Comparison of ENCODE assay signal across 12 mouse cellular contexts in the genomic region with DNA sequence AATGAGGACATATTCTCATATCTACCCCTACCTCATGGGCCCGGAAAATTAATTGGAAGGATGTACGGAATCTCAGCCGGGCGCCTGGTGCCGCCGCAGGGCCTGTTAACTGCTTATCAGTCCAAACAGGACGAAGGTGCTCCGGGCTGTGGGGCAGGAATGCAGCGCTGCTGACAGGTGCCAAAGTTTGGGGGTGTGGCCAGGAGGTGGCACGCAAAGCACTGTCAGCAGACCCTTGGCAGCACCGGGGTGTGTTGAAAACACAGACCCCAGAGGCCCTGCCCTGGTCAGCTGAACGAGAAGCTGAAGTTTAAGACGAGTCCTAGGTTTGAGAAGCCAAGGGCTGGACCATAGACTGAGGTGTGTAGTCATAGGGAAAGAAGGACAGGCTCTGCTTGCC. TPM values are rescaled to one million over a fixed set of nuclear protein-coding genes. Genes with fewer than 3 reads are reported as not detected.
DNase-seq lines count a peak whose midpoint lies in the region; ATAC-seq and TF ChIP-seq lines count a peak whose summit lies in the region.
"Had no signal": no experiment of that assay in that cellular context is flagged by ENCODE, and none has a peak within 500 bp of the region (broad histone marks: within the 10 kb centered on the region; RNA-seq: fewer than 3 reads in every experiment).

No protein-coding gene starts in this region.

- H3K4me1 ChIP-seq in hindbrain, embryonic 13.5 days (replicated peaks), result peaks cover 31% of the 10 kb centered on the region
- peaks cover 11% of the 10 kb centered on the region for H3K4me1 ChIP-seq in hindbrain, embryonic 12.5 days
- H3K4me1 ChIP-seq in lung, embryonic 16.5 days (replicated peaks; ENCODE audit: control insufficient read depth, insufficient read depth, low read length), result peaks cover 10% of the 10 kb centered on the region
- H3K4me1 ChIP-seq in limb, embryonic 10.5 days, result peaks cover 37% of the 10 kb centered on the region
- no peaks in the 10 kb centered on the region; the same call in 1 of the 2 replicates for H3K4me1 ChIP-seq in stomach, postnatal 0 days (replicated peaks; ENCODE audit: control insufficient read depth, insufficient read depth)

- ATAC-seq in hindbrain, embryonic 13.5 days (ENCODE audit: low FRiP score), result 0 out of 2 replicates have a peak, but pooled peaks have one; percentile 38
- no peak for ATAC-seq in hindbrain, embryonic 12.5 days (ENCODE audit: low FRiP score)
- peak; percentile 15; the same call in 1 of the 2 replicates for ATAC-seq in lung, embryonic 16.5 days (ENCODE audit: low read depth)
- ATAC-seq in stomach, postnatal 0 days (ENCODE audit: low FRiP score, low TSS enrichment), result no peak; the same call in 1 of the 2 replicates

- TF ChIP-seq CTCF in stomach, postnatal 0 days (IDR thresholded peaks at IDR 0.05; ENCODE audit: low read depth), result no peak
- no peak for TF ChIP-seq CTCF in gastrocnemius, adult 2 months (IDR thresholded peaks at IDR 0.05)

- H3K27ac ChIP-seq in hindbrain, embryonic 13.5 days, result no peak overlapping the region
- H3K27ac ChIP-seq in hindbrain, embryonic 12.5 days, result no peak overlapping the region
- H3K27ac ChIP-seq in lung, embryonic 16.5 days (ENCODE audit: low read length), result no peak overlapping the region
- H3K27ac ChIP-seq in limb, embryonic 10.5 days, result 0 out of 2 replicates have a peak overlapping the region, but pooled peaks have one; percentile 32
- no peak overlapping the region for H3K27ac ChIP-seq in stomach, postnatal 0 days (replicated peaks)
- H3K27ac ChIP-seq in gastrocnemius, adult 2 months, result no peak overlapping the region
- H3K27ac ChIP-seq: forebrain, embryonic 10.5 days had no signal

- no peak overlapping the region for H3K9ac ChIP-seq in hindbrain, embryonic 13.5 days
- no peak overlapping the region for H3K9ac ChIP-seq in hindbrain, embryonic 12.5 days
- H3K9ac ChIP-seq in lung, embryonic 16.5 days (ENCODE audit: low read length), result no peak overlapping the region
- 0 out of 2 replicates have a peak overlapping the region, but pooled peaks have one; percentile 23 for H3K9ac ChIP-seq in stomach, postnatal 0 days (ENCODE audit: low read length)
- H3K9ac ChIP-seq: forebrain, postnatal 0 days; liver, postnatal 0 days had no signal

- H3K36me3 ChIP-seq in hindbrain, embryonic 13.5 days, result no peaks in the 10 kb centered on the region
- H3K36me3 ChIP-seq in hindbrain, embryonic 12.5 days, result no peaks in the 10 kb centered on the region
- H3K36me3 ChIP-seq in lung, embryonic 16.5 days (ENCODE audit: control insufficient read depth, insufficient read depth, low read length), result no peaks in the 10 kb centered on the region
- no peaks in the 10 kb centered on the region for H3K36me3 ChIP-seq in limb, embryonic 10.5 days
- H3K36me3 ChIP-seq in stomach, postnatal 0 days (ENCODE audit: control insufficient read depth, insufficient read depth, low read length), result no peaks in the 10 kb centered on the region
- H3K36me3 ChIP-seq: forebrain, embryonic 10.5 days had no signal

- WGBS in hindbrain, embryonic 13.5 days, result 67% methylated on average over 13 of the region's 13 CpGs
- 72% methylated on average over 13 of the region's 13 CpGs for WGBS in hindbrain, embryonic 12.5 days
- WGBS in lung, embryonic 16.5 days, result 42% methylated on average over 13 of the region's 13 CpGs
- WGBS in limb, embryonic 10.5 days, result 85% methylated on average over 13 of the region's 13 CpGs
- 53% methylated on average over 13 of the region's 13 CpGs for WGBS in stomach, postnatal 0 days

- no peak for TF ChIP-seq EP300 in stomach, postnatal 0 days (optimal IDR thresholded peaks at IDR 0.05)

- no peak overlapping the region for H3K4me3 ChIP-seq in hindbrain, embryonic 13.5 days
- H3K4me3 ChIP-seq in hindbrain, embryonic 12.5 days, result no peak overlapping the region
- no peak overlapping the region for H3K4me3 ChIP-seq in lung, embryonic 16.5 days (ENCODE audit: low read length)
- H3K4me3 ChIP-seq in limb, embryonic 10.5 days, result no peak overlapping the region
- H3K4me3 ChIP-seq in stomach, postnatal 0 days (ENCODE audit: low read depth, low read length), result no peak overlapping the region
- no peak overlapping the region for H3K4me3 ChIP-seq in gastrocnemius, adult 2 months
- H3K4me3 ChIP-seq: forebrain, embryonic 10.5 days had no signal

- H3K27me3 ChIP-seq in hindbrain, embryonic 13.5 days, result peaks cover 15% of the 10 kb centered on the region
- no peaks in the 10 kb centered on the region; the same call in 1 of the 2 replicates for H3K27me3 ChIP-seq in hindbrain, embryonic 12.5 days
- no peaks in the 10 kb centered on the region for H3K27me3 ChIP-seq in lung, embryonic 16.5 days (ENCODE audit: control insufficient read depth, insufficient read depth, low read depth, low read length)
- peaks cover 4% of the 10 kb centered on the region; the same call in 1 of the 2 replicates for H3K27me3 ChIP-seq in limb, embryonic 10.5 days (ENCODE audit: low read depth, poor library complexity, severe bottlenecking)
- H3K27me3 ChIP-seq in stomach, postnatal 0 days (ENCODE audit: control insufficient read depth, insufficient read depth, low read length), result no peaks in the 10 kb centered on the region

- no peak overlapping the region for H3K4me2 ChIP-seq in hindbrain, embryonic 13.5 days
- H3K4me2 ChIP-seq in hindbrain, embryonic 12.5 days (replicated peaks), result no peak overlapping the region
- H3K4me2 ChIP-seq in lung, embryonic 16.5 days (ENCODE audit: low read depth, low read length), result no peak overlapping the region
- H3K4me2 ChIP-seq in stomach, postnatal 0 days (replicated peaks; ENCODE audit: low read depth), result no peak overlapping the region

- no peak for DNase-seq in lung, adult 18-20 months
- DNase-seq in limb, embryonic 10.5 days (ENCODE audit: low spot score), result no peak
- DNase-seq in stomach, postnatal 0 days (ENCODE audit: low spot score), result no peak
- no peak for DNase-seq in gastrocnemius, adult 2 months

- H3K9me3 ChIP-seq in hindbrain, embryonic 13.5 days, result no peaks in the 10 kb centered on the region
- H3K9me3 ChIP-seq in hindbrain, embryonic 12.5 days (replicated peaks), result no peaks in the 10 kb centered on the region; the same call in 1 of the 2 replicates
- H3K9me3 ChIP-seq in lung, embryonic 16.5 days (ENCODE audit: control insufficient read depth, low read length), result no peaks in the 10 kb centered on the region
- H3K9me3 ChIP-seq in limb, embryonic 10.5 days (replicated peaks), result no peaks in the 10 kb centered on the region
- H3K9me3 ChIP-seq in stomach, postnatal 0 days (ENCODE audit: control insufficient read depth, low read length), result no peaks in the 10 kb centered on the region
- H3K9me3 ChIP-seq: forebrain, embryonic 10.5 days had no signal

- intact Hi-C loops in gastrocnemius, adult 2 months (cut with DNase I), result loop anchor here (1.0 kb wide), 1 partner anchor 19 kb away; no protein-coding TSS in a partner anchor

RNA-seq across cellular contexts. Expression of a gene that starts 14.7 kb away (rescaled TPM):
- 2.8 and 3.4 TPM in 2 replicates for polyA plus RNA-seq in hindbrain, embryonic 13.5 days (2015; fragmentation: Nextera tagmentation; extraction: Ambion mirVana)
- polyA plus RNA-seq in hindbrain, embryonic 12.5 days (2016; fragmentation: Nextera tagmentation; extraction: Ambion mirVana), result 3.0 and 4.4 TPM in 2 replicates
- 8.0 and 8.2 TPM in 2 replicates for polyA plus RNA-seq in lung, embryonic 16.5 days (2015; fragmentation: Nextera tagmentation; extraction: Ambion mirVana)
- polyA plus RNA-seq in limb, embryonic 10.5 days (2016; fragmentation: Nextera tagmentation; extraction: Ambion mirVana), result 1.9 and 3.1 TPM in 2 replicates
- 9.0 and 11.0 TPM in 2 replicates for polyA plus RNA-seq in stomach, postnatal 0 days (2015; fragmentation: Nextera tagmentation; extraction: Ambion mirVana)
- total RNA-seq in gastrocnemius, adult 2 months (2021), result 10 to 100 TPM in 1 of 2 experiments, 1 to 10 TPM in 1; 7.9 to 12.6 TPM
- total RNA-seq: megakaryocyte, adult 5-6 weeks; neutrophil, adult 5-6 weeks had no signal

RNA-seq across cellular contexts. Expression of a gene that starts 23.8 kb away (rescaled TPM):
- polyA plus RNA-seq in hindbrain, embryonic 13.5 days (2015; fragmentation: Nextera tagmentation; extraction: Ambion mirVana), result 24.4 and 24.9 TPM in 2 replicates
- polyA plus RNA-seq in hindbrain, embryonic 12.5 days (2016; fragmentation: Nextera tagmentation; extraction: Ambion mirVana), result 28.4 and 31.3 TPM in 2 replicates
- polyA plus RNA-seq in lung, embryonic 16.5 days (2015; fragmentation: Nextera tagmentation; extraction: Ambion mirVana), result 26.5 and 28.9 TPM in 2 replicates
- 24.1 and 25.9 TPM in 2 replicates for polyA plus RNA-seq in limb, embryonic 10.5 days (2016; fragmentation: Nextera tagmentation; extraction: Ambion mirVana)
- polyA plus RNA-seq in stomach, postnatal 0 days (2015; fragmentation: Nextera tagmentation; extraction: Ambion mirVana), result 32.3 and 33.9 TPM in 2 replicates
- 10 to 100 TPM; 10.7 to 11.6 TPM for total RNA-seq in gastrocnemius, adult 2 months (2021)

RNA-seq across cellular contexts. Expression of a gene that starts 33.9 kb away (rescaled TPM):
- 7.0 and 7.1 TPM in 2 replicates for polyA plus RNA-seq in hindbrain, embryonic 13.5 days (2015; fragmentation: Nextera tagmentation; extraction: Ambion mirVana)
- polyA plus RNA-seq in hindbrain, embryonic 12.5 days (2016; fragmentation: Nextera tagmentation; extraction: Ambion mirVana), result 7.1 and 7.2 TPM in 2 replicates
- polyA plus RNA-seq in lung, embryonic 16.5 days (2015; fragmentation: Nextera tagmentation; extraction: Ambion mirVana), result 7.2 and 7.9 TPM in 2 replicates
- 7.1 and 8.8 TPM in 2 replicates for polyA plus RNA-seq in limb, embryonic 10.5 days (2016; fragmentation: Nextera tagmentation; extraction: Ambion mirVana)
- polyA plus RNA-seq in stomach, postnatal 0 days (2015; fragmentation: Nextera tagmentation; extraction: Ambion mirVana), result 12.6 and 13.7 TPM in 2 replicates
- 1 to 10 TPM; 4.3 to 6.2 TPM for total RNA-seq in gastrocnemius, adult 2 months (2021)

RNA-seq across cellular contexts. Expression of a gene that starts 40.8 kb away (rescaled TPM):
- polyA plus RNA-seq in hindbrain, embryonic 13.5 days (2015; fragmentation: Nextera tagmentation; extraction: Ambion mirVana), result 2.9 and 4.8 TPM in 2 replicates
- 2.3 and 3.3 TPM in 2 replicates for polyA plus RNA-seq in hindbrain, embryonic 12.5 days (2016; fragmentation: Nextera tagmentation; extraction: Ambion mirVana)
- 7.3 and 10.4 TPM in 2 replicates for polyA plus RNA-seq in lung, embryonic 16.5 days (2015; fragmentation: Nextera tagmentation; extraction: Ambion mirVana)
- polyA plus RNA-seq in limb, embryonic 10.5 days (2016; fragmentation: Nextera tagmentation; extraction: Ambion mirVana), result 2.7 and 3.4 TPM in 2 replicates
- polyA plus RNA-seq in stomach, postnatal 0 days (2015; fragmentation: Nextera tagmentation; extraction: Ambion mirVana), result 142 and 144 TPM in 2 replicates
- total RNA-seq in gastrocnemius, adult 2 months (2021), result 10 to 100 TPM; 12.0 to 17.0 TPM

Comparison
In these comparisons a context has a peak if more than half of its experiments do, and no peak if none do; other contexts are left out.
1. ATAC-seq: peak in hindbrain, embryonic 13.5 days (single experiment) and lung, embryonic 16.5 days (single experiment); none in hindbrain, embryonic 12.5 days (single experiment) and stomach, postnatal 0 days (single experiment).